Mouse (Mus musculus) forebrain, embryonic 16.5 days (tissue): ENCODE measurements around the gene Serpinb6a. TPM values are rescaled to one million over a fixed set of nuclear protein-coding genes. Genes with fewer than 3 reads are reported as not detected.

ENCODE experiments used
- ATAC-seq: fragments of 200-750 bp; cut with Nextera tagmentation; 2 replicates; pipeline ENCODE4 v1.8.0; 2017; ENCODE audit warnings: mild to moderate bottlenecking, moderate library complexity
- H3K27ac ChIP-seq: fragments of 300-500 bp; sonication (generic); 2 replicates; pipeline ENCODE4 v1.5.1; 2014; ENCODE audit warnings: low read length, control low read depth
- H3K27me3 ChIP-seq: fragments of 300-500 bp; sonication (generic); replicated peaks from 2 replicates; pipeline ENCODE4 v1.6.1; 2014; ENCODE audit warnings: low read length; ENCODE audit not compliant: control insufficient read depth, insufficient read depth
- H3K36me3 ChIP-seq: fragments of 300-500 bp; sonication (generic); 2 replicates; pipeline ENCODE4 v1.6.1; 2014; ENCODE audit not compliant: control insufficient read depth, insufficient read depth
- H3K4me1 ChIP-seq: fragments of 300-500 bp; sonication (generic); replicated peaks from 2 replicates; pipeline ENCODE4 v1.6.1; 2014; ENCODE audit warnings: low read length; ENCODE audit not compliant: control insufficient read depth, insufficient read depth
- H3K4me2 ChIP-seq: fragments of 300-500 bp; sonication (generic); 2 replicates; pipeline ENCODE4 v1.6.1; 2014; ENCODE audit warnings: mild to moderate bottlenecking, low read length, control low read depth
- H3K4me3 ChIP-seq: fragments of 300-500 bp; sonication (generic); replicated peaks from 2 replicates; pipeline ENCODE4 v1.5.1; 2014; ENCODE audit warnings: mild to moderate bottlenecking, low read length, control low read depth
- H3K9ac ChIP-seq: fragments of 300-500 bp; sonication (generic); replicated peaks from 2 replicates; pipeline ENCODE4 v1.6.1; 2014; ENCODE audit warnings: low read depth, low read length, control low read depth
- H3K9me3 ChIP-seq: fragments of 300-500 bp; sonication (generic); 2 replicates; pipeline ENCODE4 v1.6.1; 2016; ENCODE audit warnings: low read length; ENCODE audit not compliant: control insufficient read depth
- WGBS: fragments of 180-500 bp; shearing (Covaris S2); extraction: QIAGEN DNeasy Blood & Tissue Kit; methylation state at CpG from one replicate; pipeline ENCODE4 v1.1.7; 2014; 5-methylcytosine and 5-hydroxymethylcytosine counted together
- polyA plus RNA-seq: library from polyadenylated mRNA; unstranded; fragments of >200 nt; fragmentation: Nextera tagmentation; extraction: Ambion mirVana; gene quantifications from 2 replicates; pipeline ENCODE4 v1.2.1, GENCODE M21; 2015

Gene Serpinb6a
- 36.3 and 37.5 TPM in 2 replicates for polyA plus RNA-seq

DNA sequence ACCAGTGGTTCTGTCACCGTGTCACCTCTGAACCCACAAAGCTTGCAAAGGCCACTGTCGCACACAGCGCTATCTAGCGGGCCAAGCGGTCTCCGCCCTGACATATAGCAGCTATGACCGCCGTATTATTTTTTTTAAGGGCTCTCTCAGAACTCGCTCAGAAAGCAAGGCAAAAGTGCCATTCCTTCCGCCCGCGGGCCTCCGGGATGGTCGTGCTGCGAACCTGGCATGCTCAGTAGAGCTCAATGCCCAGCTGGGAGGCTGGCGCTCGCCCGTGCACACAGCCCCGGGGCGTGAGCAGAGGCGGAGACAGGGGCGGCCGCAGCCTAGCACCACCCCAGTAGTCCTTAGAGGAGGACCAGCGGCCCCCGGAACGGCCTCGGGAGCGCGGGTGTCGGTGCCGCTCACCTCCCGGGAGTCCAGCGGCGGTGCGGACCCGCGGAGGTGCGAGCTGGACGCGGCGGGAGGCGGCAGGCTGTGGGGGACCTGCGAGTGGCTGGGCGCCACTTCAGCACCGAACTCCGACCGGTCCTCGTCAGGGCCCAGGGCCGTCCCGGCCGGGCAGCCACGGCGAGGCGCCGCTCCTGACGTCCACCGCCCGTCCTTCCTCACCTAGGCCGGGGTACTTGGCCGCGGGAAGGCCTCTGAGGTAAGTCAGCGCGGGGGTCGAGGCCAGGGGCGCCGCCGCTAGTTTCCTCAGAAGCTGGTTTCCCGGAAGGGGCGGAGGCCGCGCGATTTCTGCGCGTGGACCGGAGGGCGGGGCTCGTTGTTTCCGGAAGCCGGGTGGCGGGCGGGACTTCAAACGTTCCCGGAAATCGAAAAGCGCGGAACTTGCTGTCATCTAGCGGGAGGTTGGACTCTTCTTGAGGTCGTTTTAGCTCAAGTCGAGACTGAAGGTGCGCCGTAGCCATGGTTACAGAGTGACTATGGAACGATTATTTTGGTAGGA, at the start of gene Serpinb6a, which contains the start of gene Ripk1:
Gene Serpinb6a (minus strand): TSS at position 737 of the 949 bp plus-strand sequence.
Gene Ripk1 (plus strand): TSS at position 306 of the 949 bp plus-strand sequence.
- Histone ChIP-seq H3K4me1 (peaks cover 9% of the 10 kb centered on the region), H3K27me3 (no peaks in the 10 kb centered on the region), H3K27ac (peak within 1 kb of the TSS; percentile 85), H3K4me3 (peak within 1 kb of the TSS; percentile 83), H3K4me2 (peak within 1 kb of the TSS; percentile 92), H3K9ac (peak within 1 kb of the TSS; percentile 81), H3K9me3 (no peaks in the 10 kb centered on the region), H3K36me3 (no peaks in the 10 kb centered on the region)
- ATAC-seq = peak; percentile 99
- WGBS = under 1% methylated on average over 92 of the region's 92 CpGs

DNA sequence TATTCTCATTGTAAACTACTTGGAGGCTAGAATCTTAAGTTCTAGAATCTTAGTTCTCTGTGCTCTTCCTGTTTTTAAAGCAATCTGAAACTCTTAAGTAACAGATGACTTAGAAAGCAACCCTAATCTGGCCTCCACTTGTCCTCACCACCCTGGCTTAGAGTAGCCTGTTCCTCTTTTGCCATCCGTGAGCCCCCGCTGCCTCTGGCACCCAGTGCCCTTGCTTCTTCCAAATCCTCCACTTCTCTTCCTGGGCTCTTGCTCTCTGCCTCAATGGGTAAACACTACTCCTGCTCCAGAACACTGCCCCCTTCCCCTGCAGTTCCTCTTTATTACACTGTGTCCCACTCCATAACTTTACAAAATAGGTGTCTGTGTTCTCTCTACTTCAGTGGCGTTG, 49.1 kb upstream of the Serpinb6a start:
- no peaks in the 10 kb centered on the region for H3K27me3 ChIP-seq
- ATAC-seq = no peak
- no peaks in the 10 kb centered on the region for H3K9me3 ChIP-seq
- H3K36me3 ChIP-seq = no peaks in the 10 kb centered on the region; the same call in 1 of the 2 replicates
- peaks cover under 1% of the 10 kb centered on the region for H3K4me1 ChIP-seq
- H3K4me2 ChIP-seq = no peak overlapping the region
- no peak overlapping the region for H3K9ac ChIP-seq
- 89% methylated on average over 3 of the region's 3 CpGs for WGBS
- H3K27ac ChIP-seq = no peak overlapping the region
- no peak overlapping the region for H3K4me3 ChIP-seq

DNA sequence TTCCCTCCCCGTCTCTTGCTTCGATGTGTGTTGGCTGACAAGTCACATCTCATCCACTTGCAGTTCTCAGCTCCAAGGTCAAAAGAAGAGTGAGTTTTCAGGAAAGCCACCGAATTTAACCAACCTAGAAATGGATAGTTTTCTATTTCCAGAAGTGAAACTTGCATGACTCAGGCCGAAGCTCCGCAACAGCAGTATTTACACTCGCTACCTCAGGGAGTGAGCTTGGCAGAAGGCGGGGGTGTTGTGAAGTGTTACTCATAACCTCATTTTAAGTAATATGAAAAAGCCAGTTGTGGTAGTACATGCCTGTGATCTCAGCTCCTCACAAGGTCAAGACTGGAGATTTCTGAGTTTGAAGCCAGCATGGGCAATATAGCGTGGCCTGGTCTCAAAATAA, 47.9 kb upstream of the Serpinb6a start:
- no peaks in the 10 kb centered on the region for H3K9me3 ChIP-seq
- no peak for ATAC-seq
- no peak overlapping the region for H3K9ac ChIP-seq
- 93% methylated on average over 8 of the region's 8 CpGs for WGBS
- H3K27ac ChIP-seq = no peak overlapping the region
- H3K4me3 ChIP-seq = no peak overlapping the region
- no peak overlapping the region for H3K4me2 ChIP-seq
- H3K36me3 ChIP-seq = no peaks in the 10 kb centered on the region; the same call in 1 of the 2 replicates
- no peaks in the 10 kb centered on the region for H3K27me3 ChIP-seq
- peaks cover 3% of the 10 kb centered on the region for H3K4me1 ChIP-seq

DNA sequence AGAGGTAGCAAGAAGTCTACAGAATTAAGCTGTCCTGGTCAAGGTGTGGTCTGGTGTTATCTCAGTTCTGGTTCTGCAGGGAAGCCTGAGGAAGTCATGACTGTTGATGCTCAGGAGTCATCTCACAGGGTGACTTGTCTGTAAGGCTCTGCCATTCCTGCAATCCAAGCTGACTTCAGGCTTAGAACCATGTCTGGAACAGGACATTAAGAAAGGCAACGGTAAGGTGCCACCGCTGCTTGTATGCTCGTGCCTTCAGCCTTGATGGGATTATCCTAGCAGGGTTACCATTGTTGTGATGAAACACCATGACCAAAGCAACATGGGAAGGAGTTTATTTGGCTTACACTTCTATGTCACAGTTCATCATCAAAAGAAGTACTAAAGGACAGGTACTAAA, 44.9 kb upstream of the Serpinb6a start:
- H3K9ac ChIP-seq = no peak overlapping the region
- WGBS = 79% methylated on average over 3 of the region's 3 CpGs

DNA sequence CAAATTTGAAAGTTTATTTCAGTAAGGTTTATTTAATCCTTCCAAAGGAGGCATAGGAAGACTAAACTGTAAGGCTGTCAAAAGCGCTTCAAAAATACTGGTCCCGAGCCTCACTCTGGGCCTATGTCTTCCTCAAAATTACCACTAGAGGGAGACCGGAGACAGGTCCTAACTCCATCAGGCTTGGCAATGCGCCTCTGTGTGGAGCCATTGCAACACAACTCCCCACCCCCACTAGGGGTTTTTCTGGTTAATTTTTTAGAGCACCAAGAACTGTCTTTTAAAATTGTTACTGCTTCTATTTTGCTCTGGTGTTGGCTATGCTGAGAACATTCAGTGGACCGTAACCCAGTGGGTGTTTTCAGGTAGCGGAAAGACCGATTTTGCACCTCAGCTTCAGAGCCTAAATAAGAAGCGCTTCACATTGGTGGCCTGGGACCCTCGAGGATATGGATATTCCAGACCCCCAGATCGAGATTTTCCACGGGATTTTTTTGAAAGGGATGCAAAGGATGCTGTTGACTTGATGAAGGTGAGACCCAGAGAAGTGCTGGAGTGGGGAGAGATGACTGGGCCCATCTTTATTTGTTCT, 43.9 kb upstream of the Serpinb6a start:
- 40% methylated on average over 11 of the region's 11 CpGs for WGBS
- H3K9ac ChIP-seq = no peak overlapping the region

More for the DNA sequence above, 44.9 kb upstream of the Serpinb6a start:
- no peaks in the 10 kb centered on the region; the same call in 1 of the 2 replicates for H3K36me3 ChIP-seq
- ATAC-seq = no peak
- no peak overlapping the region for H3K4me3 ChIP-seq
- H3K9me3 ChIP-seq = no peaks in the 10 kb centered on the region
- H3K27ac ChIP-seq = no peak overlapping the region
- no peaks in the 10 kb centered on the region for H3K27me3 ChIP-seq
- H3K4me1 ChIP-seq = peaks cover 3% of the 10 kb centered on the region
- H3K4me2 ChIP-seq = no peak overlapping the region

DNA sequence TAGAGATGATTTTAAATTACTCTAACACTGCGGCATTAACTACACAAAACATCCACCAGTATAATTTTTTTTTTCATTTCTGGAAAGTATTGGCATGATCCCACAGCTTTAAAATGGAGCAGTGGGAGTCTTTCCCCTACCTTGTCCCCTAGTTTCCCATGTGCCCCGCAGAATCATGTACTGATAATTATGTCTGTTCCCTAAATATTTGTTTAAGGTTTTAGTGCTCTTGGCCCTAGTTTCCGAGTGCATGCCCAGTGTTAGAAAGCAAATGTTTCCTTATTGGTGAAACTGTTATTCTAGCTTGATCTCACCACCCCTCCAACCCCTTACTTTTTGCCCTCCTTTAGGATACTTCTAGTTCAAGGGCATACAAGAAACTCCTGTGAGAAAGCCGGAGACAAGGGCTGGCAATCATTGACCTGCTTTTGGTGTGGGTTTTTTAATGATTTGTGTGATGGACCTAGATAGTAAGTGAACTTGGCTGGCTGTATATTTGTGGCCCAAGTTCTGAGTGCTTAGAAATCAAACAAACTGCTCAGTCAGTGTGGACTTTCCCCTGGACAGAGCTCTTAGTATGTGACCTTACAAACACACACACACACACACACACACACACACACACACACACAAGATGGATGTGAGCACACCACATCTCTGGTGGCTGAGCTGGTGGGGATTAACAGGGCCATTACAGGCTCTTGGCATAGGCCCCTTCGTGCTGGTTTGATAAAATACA, 43.1 kb upstream of the Serpinb6a start:
- Histone ChIP-seq H3K27ac (no peak overlapping the region), H3K9me3 (no peaks in the 10 kb centered on the region), H3K4me2 (no peak overlapping the region), H3K36me3 (no peaks in the 10 kb centered on the region; the same call in 1 of the 2 replicates), H3K4me1 (peaks cover 3% of the 10 kb centered on the region), H3K9ac (no peak overlapping the region), H3K4me3 (no peak overlapping the region), H3K27me3 (no peaks in the 10 kb centered on the region)
- peak; percentile 38 for ATAC-seq
- 70% methylated on average over 5 of the region's 5 CpGs for WGBS

More for the DNA sequence above, 43.9 kb upstream of the Serpinb6a start:
- H3K36me3 ChIP-seq = no peaks in the 10 kb centered on the region; the same call in 1 of the 2 replicates
- no peaks in the 10 kb centered on the region for H3K27me3 ChIP-seq
- H3K4me3 ChIP-seq = no peak overlapping the region
- peak; percentile 95 for ATAC-seq
- H3K9me3 ChIP-seq = no peaks in the 10 kb centered on the region
- peaks cover 3% of the 10 kb centered on the region for H3K4me1 ChIP-seq
- no peak overlapping the region for H3K4me2 ChIP-seq
- no peak overlapping the region; the same call in 1 of the 2 replicates for H3K27ac ChIP-seq

DNA sequence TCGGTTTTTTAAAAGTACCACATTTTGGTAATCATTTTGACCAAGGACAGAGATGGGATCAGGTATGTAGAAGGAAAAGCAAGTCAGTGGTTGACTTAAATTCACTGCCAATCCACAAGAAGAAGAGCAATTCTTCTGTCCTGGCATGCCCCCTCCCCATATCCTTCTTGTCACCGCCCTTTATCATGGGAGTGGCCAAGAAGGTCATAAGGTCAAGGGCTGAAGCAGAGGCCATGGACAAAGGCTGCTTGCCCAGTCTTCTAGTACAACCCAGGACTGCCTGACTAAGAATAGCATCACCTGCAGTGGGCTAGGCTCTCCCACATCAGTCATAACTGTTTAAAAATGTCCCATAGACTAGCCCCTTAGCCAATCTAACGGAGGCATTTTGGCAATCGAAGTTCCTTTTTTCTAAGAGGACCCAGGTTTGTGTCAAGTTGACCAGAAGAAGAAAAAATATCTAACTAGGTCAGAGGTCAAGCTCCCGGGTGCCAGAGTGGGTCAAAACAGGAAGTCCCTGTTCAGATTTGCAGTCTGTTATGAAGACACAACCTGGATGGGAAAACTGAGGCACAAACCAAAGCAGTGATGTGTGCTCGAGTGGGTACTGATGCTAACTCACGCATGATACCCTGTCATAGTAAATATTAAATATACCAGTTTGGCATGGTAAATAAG, 41.3 kb upstream of the Serpinb6a start:
- H3K27ac ChIP-seq = no peak overlapping the region
- no peak overlapping the region for H3K9ac ChIP-seq
- H3K4me2 ChIP-seq = no peak overlapping the region
- H3K4me1 ChIP-seq = peaks cover 6% of the 10 kb centered on the region
- H3K4me3 ChIP-seq = no peak overlapping the region
- no peak for ATAC-seq
- WGBS = 85% methylated on average over 7 of the region's 7 CpGs
- H3K27me3 ChIP-seq = no peaks in the 10 kb centered on the region
- no peaks in the 10 kb centered on the region; the same call in 1 of the 2 replicates for H3K36me3 ChIP-seq
- no peaks in the 10 kb centered on the region; the same call in 1 of the 2 replicates for H3K9me3 ChIP-seq

DNA sequence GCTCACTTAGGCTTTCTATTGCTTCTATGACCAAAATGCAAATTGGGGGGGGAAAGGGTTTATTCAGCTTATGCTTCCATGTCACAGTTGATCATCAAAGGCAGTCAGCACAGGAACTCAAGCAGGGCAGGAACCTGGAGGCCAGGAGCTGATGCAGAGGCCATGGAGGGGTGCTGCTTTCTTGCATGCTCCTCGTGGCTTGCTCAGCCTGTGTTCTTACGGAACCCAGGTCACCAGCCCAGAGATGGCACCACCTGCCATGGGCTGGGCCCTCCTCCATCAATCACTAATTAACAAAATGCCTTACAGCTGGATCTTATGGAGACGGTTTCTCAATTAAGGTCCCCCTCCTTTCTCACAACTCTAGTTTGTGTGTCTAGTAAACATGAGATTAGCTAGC, 37.5 kb upstream of the Serpinb6a start:
- no peak overlapping the region for H3K4me2 ChIP-seq
- no peak for ATAC-seq
- H3K9me3 ChIP-seq = no peaks in the 10 kb centered on the region; the same call in 1 of the 2 replicates
- no peak overlapping the region for H3K9ac ChIP-seq
- WGBS = 90% methylated on average over 3 of the region's 3 CpGs
- peaks cover 14% of the 10 kb centered on the region for H3K4me1 ChIP-seq
- no peaks in the 10 kb centered on the region for H3K36me3 ChIP-seq
- no peak overlapping the region for H3K27ac ChIP-seq
- no peaks in the 10 kb centered on the region for H3K27me3 ChIP-seq
- no peak overlapping the region for H3K4me3 ChIP-seq
